Mouse (Mus musculus): ENCODE results near the gene Cltb. TPM values are rescaled to one million over a fixed set of nuclear protein-coding genes. Genes with fewer than 3 reads are reported as not detected.
A peak's percentile ranks its signal among the peaks of the same experiment; 100 is the strongest.

Gene Cltb
- polyA plus RNA-seq, 1 experiment from 2014 or later: 30.9 TPM

- Histone ChIP-seq H3K27ac (ENCODE audit: low read depth, low read length) (peak within 1 kb of the TSS; percentile 69), H3K36me3 (ENCODE audit: control insufficient read depth, insufficient read depth, low read length) (peaks cover under 1% of the 10 kb centered on the region; the same call in 1 of the 2 replicates), H3K4me3 (ENCODE audit: low read depth, low read length) (peak within 1 kb of the TSS; percentile 89), H3K4me1 (ENCODE audit: control insufficient read depth, insufficient read depth, low read length) (peaks cover 7% of the 10 kb centered on the region; the same call in 1 of the 2 replicates), H3K4me2 (ENCODE audit: low read depth) (peak within 1 kb of the TSS; percentile 72), H3K9ac (ENCODE audit: low read length) (peak within 1 kb of the TSS; percentile 76), H3K9me3 (ENCODE audit: control insufficient read depth, low read length) (no peaks in the 10 kb centered on the region), H3K27me3 (ENCODE audit: control insufficient read depth, insufficient read depth, low read length) (no peaks in the 10 kb centered on the region)
- ATAC-seq (ENCODE audit: insufficient read depth, low FRiP score, low TSS enrichment): peak; percentile 95
- peak; percentile 96 for DNase-seq (ENCODE audit: low spot score)
- under 1% methylated on average over 51 of the region's 51 CpGs for WGBS
Measured at GRCm38 (mm10) chr13:54589996-54590951, 20.9 kb downstream of the Cltb start, which contains the start of the genes Nop16 and Higd2a. Gene Nop16 (minus strand): TSS chr13:54590090. Gene Higd2a (plus strand): TSS chr13:54590207.

GRCm38 (mm10) chr13:54589414-54589995, 21.6 kb downstream of the Cltb start:
- peaks cover 7% of the 10 kb centered on the region; the same call in 1 of the 2 replicates for H3K4me1 ChIP-seq (ENCODE audit: control insufficient read depth, insufficient read depth, low read length)
- no peak overlapping the region for H3K27ac ChIP-seq (ENCODE audit: low read depth, low read length)
- peaks cover 4% of the 10 kb centered on the region for H3K36me3 ChIP-seq (ENCODE audit: control insufficient read depth, insufficient read depth, low read length)
- H3K9me3 ChIP-seq (ENCODE audit: control insufficient read depth, low read length): no peaks in the 10 kb centered on the region
- peak overlapping the region; percentile 48 for H3K9ac ChIP-seq (ENCODE audit: low read length)
- ATAC-seq (ENCODE audit: insufficient read depth, low FRiP score, low TSS enrichment) (peak; percentile 48), DNase-seq (ENCODE audit: low spot score) (no peak)
- H3K4me3 ChIP-seq (ENCODE audit: low read depth, low read length): peak overlapping the region; percentile 89
- WGBS: 2% methylated on average over 24 of the region's 24 CpGs
- H3K4me2 ChIP-seq (ENCODE audit: low read depth): peak overlapping the region; percentile 70
- H3K27me3 ChIP-seq (ENCODE audit: control insufficient read depth, insufficient read depth, low read length): no peaks in the 10 kb centered on the region

- WGBS: 94% methylated on average over 11 of the region's 11 CpGs
- peaks cover 9% of the 10 kb centered on the region for H3K36me3 ChIP-seq (ENCODE audit: control insufficient read depth, insufficient read depth, low read length)
Measured at GRCm38 (mm10) chr13:54585831-54586230, 25.3 kb downstream of the Cltb start.

GRCm38 (mm10) chr13:54582860-54583259, 28.3 kb downstream of the Cltb start:
- Histone ChIP-seq H3K27ac (ENCODE audit: low read depth, low read length) (no peak overlapping the region), H3K4me1 (ENCODE audit: control insufficient read depth, insufficient read depth, low read length) (no peaks in the 10 kb centered on the region), H3K4me3 (ENCODE audit: low read depth, low read length) (no peak overlapping the region), H3K9me3 (ENCODE audit: control insufficient read depth, low read length) (no peaks in the 10 kb centered on the region), H3K27me3 (ENCODE audit: control insufficient read depth, insufficient read depth, low read length) (no peaks in the 10 kb centered on the region), H3K36me3 (ENCODE audit: control insufficient read depth, insufficient read depth, low read length) (peaks cover 9% of the 10 kb centered on the region), H3K4me2 (ENCODE audit: low read depth) (no peak overlapping the region), H3K9ac (ENCODE audit: low read length) (no peak overlapping the region)
- 96% methylated on average over 5 of the region's 5 CpGs for WGBS
- no peak for ATAC-seq (ENCODE audit: insufficient read depth, low FRiP score, low TSS enrichment)
- no peak for DNase-seq (ENCODE audit: low spot score)

More at GRCm38 (mm10) chr13:54585831-54586230, 25.3 kb downstream of the Cltb start:
- H3K9me3 ChIP-seq (ENCODE audit: control insufficient read depth, low read length): no peaks in the 10 kb centered on the region
- no peak for ATAC-seq (ENCODE audit: insufficient read depth, low FRiP score, low TSS enrichment)
- H3K27me3 ChIP-seq (ENCODE audit: control insufficient read depth, insufficient read depth, low read length): no peaks in the 10 kb centered on the region
- H3K4me1 ChIP-seq (ENCODE audit: control insufficient read depth, insufficient read depth, low read length): peaks cover 6% of the 10 kb centered on the region; the same call in 1 of the 2 replicates
- DNase-seq (ENCODE audit: low spot score): no peak
- H3K4me2 ChIP-seq (ENCODE audit: low read depth): no peak overlapping the region
- no peak overlapping the region for H3K4me3 ChIP-seq (ENCODE audit: low read depth, low read length)
- H3K9ac ChIP-seq (ENCODE audit: low read length): no peak overlapping the region
- H3K27ac ChIP-seq (ENCODE audit: low read depth, low read length): no peak overlapping the region

GRCm38 (mm10) chr13:54582126-54582525, 29.0 kb downstream of the Cltb start:
- 78% methylated on average over 10 of the region's 10 CpGs for WGBS
- H3K27me3 ChIP-seq (ENCODE audit: control insufficient read depth, insufficient read depth, low read length): no peaks in the 10 kb centered on the region
- H3K4me1 ChIP-seq (ENCODE audit: control insufficient read depth, insufficient read depth, low read length): no peaks in the 10 kb centered on the region
- no peak for DNase-seq (ENCODE audit: low spot score)
- H3K4me3 ChIP-seq (ENCODE audit: low read depth, low read length): no peak overlapping the region
- no peak overlapping the region for H3K27ac ChIP-seq (ENCODE audit: low read depth, low read length)
- H3K9me3 ChIP-seq (ENCODE audit: control insufficient read depth, low read length): no peaks in the 10 kb centered on the region
- H3K36me3 ChIP-seq (ENCODE audit: control insufficient read depth, insufficient read depth, low read length): peaks cover 9% of the 10 kb centered on the region
- no peak overlapping the region for H3K4me2 ChIP-seq (ENCODE audit: low read depth)
- no peak for ATAC-seq (ENCODE audit: insufficient read depth, low FRiP score, low TSS enrichment)
- H3K9ac ChIP-seq (ENCODE audit: low read length): no peak overlapping the region

GRCm38 (mm10) chr13:54581385-54581784, 29.8 kb downstream of the Cltb start:
- no peak for ATAC-seq (ENCODE audit: insufficient read depth, low FRiP score, low TSS enrichment)
- no peak overlapping the region for H3K4me2 ChIP-seq (ENCODE audit: low read depth)
- no peaks in the 10 kb centered on the region for H3K4me1 ChIP-seq (ENCODE audit: control insufficient read depth, insufficient read depth, low read length)
- no peak for DNase-seq (ENCODE audit: low spot score)
- 98% methylated on average over 2 of the region's 2 CpGs for WGBS
- H3K4me3 ChIP-seq (ENCODE audit: low read depth, low read length): no peak overlapping the region
- H3K27me3 ChIP-seq (ENCODE audit: control insufficient read depth, insufficient read depth, low read length): no peaks in the 10 kb centered on the region
- H3K36me3 ChIP-seq (ENCODE audit: control insufficient read depth, insufficient read depth, low read length): peaks cover 9% of the 10 kb centered on the region
- no peaks in the 10 kb centered on the region for H3K9me3 ChIP-seq (ENCODE audit: control insufficient read depth, low read length)
- H3K9ac ChIP-seq (ENCODE audit: low read length): no peak overlapping the region
- no peak overlapping the region for H3K27ac ChIP-seq (ENCODE audit: low read depth, low read length)

- Histone ChIP-seq H3K9me3 (ENCODE audit: control insufficient read depth, low read length) (no peaks in the 10 kb centered on the region), H3K4me3 (ENCODE audit: low read depth, low read length) (no peak overlapping the region), H3K9ac (ENCODE audit: low read length) (no peak overlapping the region), H3K27me3 (ENCODE audit: control insufficient read depth, insufficient read depth, low read length) (no peaks in the 10 kb centered on the region), H3K4me2 (ENCODE audit: low read depth) (no peak overlapping the region), H3K4me1 (ENCODE audit: control insufficient read depth, insufficient read depth, low read length) (peaks cover 7% of the 10 kb centered on the region; the same call in 1 of the 2 replicates), H3K36me3 (ENCODE audit: control insufficient read depth, insufficient read depth, low read length) (peaks cover under 1% of the 10 kb centered on the region; the same call in 1 of the 2 replicates), H3K27ac (ENCODE audit: low read depth, low read length) (no peak overlapping the region)
- DNase-seq (ENCODE audit: low spot score): no peak
- no peak for ATAC-seq (ENCODE audit: insufficient read depth, low FRiP score, low TSS enrichment)
- WGBS: 84% methylated on average over 21 of the region's 21 CpGs
Measured at GRCm38 (mm10) chr13:54577652-54578507, 33.3 kb downstream of the Cltb start.

- Histone ChIP-seq H3K4me2 (ENCODE audit: low read depth) (peak overlapping the region; percentile 59), H3K4me3 (ENCODE audit: low read depth, low read length) (peak overlapping the region; percentile 67), H3K9me3 (ENCODE audit: control insufficient read depth, low read length) (no peaks in the 10 kb centered on the region), H3K4me1 (ENCODE audit: control insufficient read depth, insufficient read depth, low read length) (peaks cover 7% of the 10 kb centered on the region; the same call in 1 of the 2 replicates), H3K36me3 (ENCODE audit: control insufficient read depth, insufficient read depth, low read length) (no peaks in the 10 kb centered on the region; the same call in 1 of the 2 replicates), H3K9ac (ENCODE audit: low read length) (peak overlapping the region; percentile 84), H3K27ac (ENCODE audit: low read depth, low read length) (no peak overlapping the region), H3K27me3 (ENCODE audit: control insufficient read depth, insufficient read depth, low read length) (no peaks in the 10 kb centered on the region)
- WGBS: 4% methylated on average over 19 of the region's 19 CpGs
- DNase-seq (ENCODE audit: low spot score) (no peak), ATAC-seq (ENCODE audit: insufficient read depth, low FRiP score, low TSS enrichment) (peak; percentile 18; the same call in 1 of the 2 replicates)
Measured at GRCm38 (mm10) chr13:54575489-54575888, 35.7 kb downstream of the Cltb start.

All from neural tube, embryonic 11.5 days (tissue).